Mouse (Mus musculus) liver, embryonic 14.5 days (tissue): ENCODE measurements at regions not wholly inside any gene's neighbourhood (a gene's known extent, or its start where the extent isn't known, plus 50 kb on each side); places are given as distances from the start of the nearest gene placed in this dataset.

Source experiments
- CTCF ChIP-seq: IDR thresholded peaks from 2 replicates; pipeline ENCODE4 v1.5.1; 2016; ENCODE audit warnings: antibody characterized with exemption, low read depth, control low read depth
- EP300 ChIP-seq: IDR thresholded peaks from 2 replicates; pipeline ENCODE4 v1.6.1; 2016; ENCODE audit warnings: antibody characterized with exemption, low read depth

GRCm38 (mm10) chr6:141068861-141069467 is 180.1 kb upstream of the Pde3a start:
- TF ChIP-seq CTCF (no peak), EP300 (no peak)
